Mouse (Mus musculus) neural tube, embryonic 12.5 days (tissue): ENCODE measurements around the gene Spi1. TPM values are rescaled to one million over a fixed set of nuclear protein-coding genes. Genes with fewer than 3 reads are reported as not detected.

Experiments
- ATAC-seq: fragments of 200-750 bp; cut with Nextera tagmentation; 2 replicates; pipeline ENCODE4 v1.8.0; 2017; ENCODE audit warnings: low read depth, mild to moderate bottlenecking, moderate TSS enrichment, moderate library complexity; ENCODE audit not compliant: low FRiP score
- H3K27ac ChIP-seq: fragments of 300-500 bp; sonication (generic); 2 replicates; pipeline ENCODE4 v1.5.1; 2016
- H3K27me3 ChIP-seq: fragments of 300-500 bp; sonication (generic); replicated peaks from 2 replicates; pipeline ENCODE4 v1.6.1; 2016; ENCODE audit warnings: mild to moderate bottlenecking
- H3K36me3 ChIP-seq: fragments of 300-500 bp; sonication (generic); 2 replicates; pipeline ENCODE4 v1.6.1; 2016; ENCODE audit warnings: mild to moderate bottlenecking
- H3K4me1 ChIP-seq: fragments of 300-500 bp; sonication (generic); 2 replicates; pipeline ENCODE4 v1.6.1; 2016
- H3K4me2 ChIP-seq: fragments of 300-500 bp; sonication (generic); replicated peaks from 2 replicates; pipeline ENCODE4 v1.6.1; 2016; ENCODE audit warnings: mild to moderate bottlenecking
- H3K4me3 ChIP-seq: fragments of 300-500 bp; sonication (generic); 2 replicates; pipeline ENCODE4 v1.5.1; 2016
- H3K9ac ChIP-seq: fragments of 300-500 bp; sonication (generic); 2 replicates; pipeline ENCODE4 v1.6.1; 2016; ENCODE audit warnings: mild to moderate bottlenecking
- H3K9me3 ChIP-seq: fragments of 300-500 bp; sonication (generic); 2 replicates; pipeline ENCODE4 v1.6.1; 2016; ENCODE audit warnings: mild to moderate bottlenecking
- WGBS: fragments of 180-500 bp; shearing (Covaris S2); methylation state at CpG from one replicate; pipeline ENCODE4 v1.1.7; 2016; 5-methylcytosine and 5-hydroxymethylcytosine counted together
- polyA plus RNA-seq: library from polyadenylated mRNA; unstranded; fragments of >200 nt; fragmentation: Nextera tagmentation; extraction: Ambion mirVana; gene quantifications from 2 replicates; pipeline ENCODE4 v1.2.1, GENCODE M21; 2016

Gene Spi1
- polyA plus RNA-seq, 1 experiment from 2014 or later, result 4.6 TPM

GRCm38 (mm10) chr2:91142920-91143319 is 60.7 kb downstream of the Spi1 start:
- H3K4me3 ChIP-seq, result no peak overlapping the region
- H3K9me3 ChIP-seq, result no peaks in the 10 kb centered on the region
- no peaks in the 10 kb centered on the region for H3K4me1 ChIP-seq
- no peak overlapping the region for H3K27ac ChIP-seq
- H3K9ac ChIP-seq, result no peak overlapping the region
- 94% methylated on average over 6 of the region's 6 CpGs for WGBS
- H3K27me3 ChIP-seq, result no peaks in the 10 kb centered on the region
- peaks cover 73% of the 10 kb centered on the region for H3K36me3 ChIP-seq
- H3K4me2 ChIP-seq, result no peak overlapping the region
- no peak for ATAC-seq

GRCm38 (mm10) chr2:91143401-91143800 is 61.2 kb downstream of the Spi1 start:
- Histone ChIP-seq H3K9me3 (no peaks in the 10 kb centered on the region), H3K4me2 (no peak overlapping the region), H3K36me3 (peaks cover 70% of the 10 kb centered on the region), H3K27me3 (no peaks in the 10 kb centered on the region), H3K4me3 (no peak overlapping the region), H3K9ac (no peak overlapping the region), H3K4me1 (no peaks in the 10 kb centered on the region), H3K27ac (no peak overlapping the region)
- no peak for ATAC-seq
- 94% methylated on average over 11 of the region's 11 CpGs for WGBS

- H3K36me3 ChIP-seq, result peaks cover 63% of the 10 kb centered on the region
- H3K27me3 ChIP-seq, result no peaks in the 10 kb centered on the region
- H3K27ac ChIP-seq, result no peak overlapping the region
- H3K4me1 ChIP-seq, result no peaks in the 10 kb centered on the region
- H3K9me3 ChIP-seq, result no peaks in the 10 kb centered on the region
- H3K9ac ChIP-seq, result no peak overlapping the region
- H3K4me3 ChIP-seq, result no peak overlapping the region
- ATAC-seq, result no peak
- H3K4me2 ChIP-seq, result no peak overlapping the region
Observed at GRCm38 (mm10) chr2:91148101-91148500, 65.9 kb downstream of the Spi1 start.

GRCm38 (mm10) chr2:91151331-91151730 is 69.1 kb downstream of the Spi1 start:
- no peak overlapping the region for H3K9ac ChIP-seq
- H3K9me3 ChIP-seq, result no peaks in the 10 kb centered on the region
- peaks cover 68% of the 10 kb centered on the region for H3K36me3 ChIP-seq
- H3K27ac ChIP-seq, result no peak overlapping the region
- no peak overlapping the region for H3K4me3 ChIP-seq
- WGBS, result 81% methylated on average over 1 of the region's 1 CpGs
- H3K4me1 ChIP-seq, result no peaks in the 10 kb centered on the region
- H3K4me2 ChIP-seq, result no peak overlapping the region
- H3K27me3 ChIP-seq, result no peaks in the 10 kb centered on the region
- no peak for ATAC-seq

GRCm38 (mm10) chr2:91152885-91153377 is 70.7 kb downstream of the Spi1 start:
- 84% methylated on average over 3 of the region's 3 CpGs for WGBS
- ATAC-seq, result no peak
- H3K9ac ChIP-seq, result no peak overlapping the region
- no peak overlapping the region for H3K27ac ChIP-seq
- no peak overlapping the region for H3K4me2 ChIP-seq
- peaks cover 75% of the 10 kb centered on the region for H3K36me3 ChIP-seq
- H3K4me1 ChIP-seq, result no peaks in the 10 kb centered on the region
- H3K27me3 ChIP-seq, result no peaks in the 10 kb centered on the region
- H3K9me3 ChIP-seq, result no peaks in the 10 kb centered on the region
- H3K4me3 ChIP-seq, result no peak overlapping the region

- no peaks in the 10 kb centered on the region for H3K9me3 ChIP-seq
- H3K27ac ChIP-seq, result no peak overlapping the region
- no peak overlapping the region for H3K4me2 ChIP-seq
- no peaks in the 10 kb centered on the region for H3K4me1 ChIP-seq
- H3K36me3 ChIP-seq, result peaks cover 76% of the 10 kb centered on the region
- H3K9ac ChIP-seq, result no peak overlapping the region
- 96% methylated on average over 3 of the region's 3 CpGs for WGBS
- no peak overlapping the region for H3K4me3 ChIP-seq
- no peaks in the 10 kb centered on the region for H3K27me3 ChIP-seq
- no peak for ATAC-seq
Observed at GRCm38 (mm10) chr2:91154091-91154490, 71.9 kb downstream of the Spi1 start.

- no peak overlapping the region for H3K4me2 ChIP-seq
- no peak overlapping the region for H3K4me3 ChIP-seq
- no peak overlapping the region for H3K27ac ChIP-seq
- ATAC-seq, result no peak
- no peaks in the 10 kb centered on the region for H3K27me3 ChIP-seq
- H3K9me3 ChIP-seq, result no peaks in the 10 kb centered on the region
- WGBS, result 16% methylated on average over 6 of the region's 6 CpGs
- H3K36me3 ChIP-seq, result peaks cover 77% of the 10 kb centered on the region
- no peaks in the 10 kb centered on the region for H3K4me1 ChIP-seq
- H3K9ac ChIP-seq, result no peak overlapping the region
Observed at GRCm38 (mm10) chr2:91157002-91157752, 75.0 kb downstream of the Spi1 start.

- Histone ChIP-seq H3K27ac (no peak overlapping the region), H3K9me3 (no peaks in the 10 kb centered on the region), H3K4me1 (no peaks in the 10 kb centered on the region), H3K9ac (no peak overlapping the region), H3K27me3 (no peaks in the 10 kb centered on the region), H3K4me2 (no peak overlapping the region), H3K36me3 (peaks cover 80% of the 10 kb centered on the region), H3K4me3 (no peak overlapping the region)
- 94% methylated on average over 6 of the region's 6 CpGs for WGBS
- ATAC-seq, result no peak
Observed at GRCm38 (mm10) chr2:91160591-91160990, 78.4 kb downstream of the Spi1 start.

- no peak overlapping the region for H3K9ac ChIP-seq
- H3K27me3 ChIP-seq, result no peaks in the 10 kb centered on the region
- WGBS, result 85% methylated on average over 4 of the region's 4 CpGs
- H3K27ac ChIP-seq, result no peak overlapping the region
- ATAC-seq, result no peak
- no peak overlapping the region for H3K4me3 ChIP-seq
- no peak overlapping the region for H3K4me2 ChIP-seq
- peaks cover 79% of the 10 kb centered on the region for H3K36me3 ChIP-seq
- no peaks in the 10 kb centered on the region for H3K9me3 ChIP-seq
- H3K4me1 ChIP-seq, result no peaks in the 10 kb centered on the region
Observed at GRCm38 (mm10) chr2:91162952-91163351, 80.8 kb downstream of the Spi1 start.

GRCm38 (mm10) chr2:91163532-91163931 is 81.3 kb downstream of the Spi1 start:
- 86% methylated on average over 5 of the region's 5 CpGs for WGBS
- no peaks in the 10 kb centered on the region for H3K9me3 ChIP-seq
- H3K4me1 ChIP-seq, result no peaks in the 10 kb centered on the region
- no peak overlapping the region for H3K4me3 ChIP-seq
- H3K27ac ChIP-seq, result no peak overlapping the region
- H3K36me3 ChIP-seq, result peaks cover 76% of the 10 kb centered on the region
- no peak overlapping the region for H3K4me2 ChIP-seq
- ATAC-seq, result no peak
- H3K9ac ChIP-seq, result no peak overlapping the region
- no peaks in the 10 kb centered on the region for H3K27me3 ChIP-seq

GRCm38 (mm10) chr2:91164991-91165390 is 82.8 kb downstream of the Spi1 start:
- no peak for ATAC-seq
- no peak overlapping the region for H3K27ac ChIP-seq
- 91% methylated on average over 6 of the region's 6 CpGs for WGBS
- no peak overlapping the region for H3K9ac ChIP-seq
- no peaks in the 10 kb centered on the region for H3K9me3 ChIP-seq
- no peak overlapping the region for H3K4me2 ChIP-seq
- H3K4me3 ChIP-seq, result no peak overlapping the region
- no peaks in the 10 kb centered on the region for H3K27me3 ChIP-seq
- peaks cover 78% of the 10 kb centered on the region for H3K36me3 ChIP-seq
- H3K4me1 ChIP-seq, result no peaks in the 10 kb centered on the region
